Mouse (Mus musculus): ENCODE measurements around the gene Atp6v1e2. TPM values are rescaled to one million over a fixed set of nuclear protein-coding genes. Genes with fewer than 3 reads are reported as not detected.

Atp6v1e2 gene
- polyA plus RNA-seq, 1 experiment from 2014 or later, result 0.12 TPM

GRCm38 (mm10) chr17:86900564-86900963, 47.1 kb downstream of the Atp6v1e2 start:
- Histone ChIP-seq H3K27me3 (ENCODE audit: control insufficient read depth, insufficient read depth, low read length) (no peaks in the 10 kb centered on the region), H3K4me2 (replicated peaks; ENCODE audit: low read depth) (no peak overlapping the region), H3K9me3 (ENCODE audit: control insufficient read depth, low read length) (no peaks in the 10 kb centered on the region), H3K36me3 (ENCODE audit: control insufficient read depth, insufficient read depth, low read length) (no peaks in the 10 kb centered on the region), H3K9ac (ENCODE audit: low read length) (no peak overlapping the region), H3K27ac (replicated peaks) (no peak overlapping the region), H3K4me1 (replicated peaks; ENCODE audit: control insufficient read depth, insufficient read depth) (peaks cover 2% of the 10 kb centered on the region; the same call in 1 of the 2 replicates), H3K4me3 (ENCODE audit: low read depth, low read length) (no peak overlapping the region)
- no peak for ATAC-seq (ENCODE audit: low FRiP score, low TSS enrichment)
- DNase-seq (ENCODE audit: low spot score), result no peak
- WGBS, result 68% methylated on average over 5 of the region's 5 CpGs
- TF ChIP-seq CTCF (IDR thresholded peaks at IDR 0.05; ENCODE audit: low read depth) (no peak), EP300 (optimal IDR thresholded peaks at IDR 0.05) (no peak)

- Histone ChIP-seq H3K27ac (replicated peaks) (no peak overlapping the region), H3K4me2 (replicated peaks; ENCODE audit: low read depth) (no peak overlapping the region), H3K9ac (ENCODE audit: low read length) (no peak overlapping the region), H3K4me3 (ENCODE audit: low read depth, low read length) (no peak overlapping the region), H3K27me3 (ENCODE audit: control insufficient read depth, insufficient read depth, low read length) (no peaks in the 10 kb centered on the region), H3K4me1 (replicated peaks; ENCODE audit: control insufficient read depth, insufficient read depth) (no peaks in the 10 kb centered on the region; the same call in 1 of the 2 replicates), H3K36me3 (ENCODE audit: control insufficient read depth, insufficient read depth, low read length) (no peaks in the 10 kb centered on the region), H3K9me3 (ENCODE audit: control insufficient read depth, low read length) (no peaks in the 10 kb centered on the region)
- TF ChIP-seq EP300 (optimal IDR thresholded peaks at IDR 0.05) (no peak), CTCF (IDR thresholded peaks at IDR 0.05; ENCODE audit: low read depth) (no peak)
- no peak for DNase-seq (ENCODE audit: low spot score)
- no peak for ATAC-seq (ENCODE audit: low FRiP score, low TSS enrichment)
- 75% methylated on average over 5 of the region's 5 CpGs for WGBS
Measured at GRCm38 (mm10) chr17:86899821-86900220, 47.9 kb downstream of the Atp6v1e2 start.

- no peaks in the 10 kb centered on the region for H3K36me3 ChIP-seq (ENCODE audit: control insufficient read depth, insufficient read depth, low read length)
- H3K4me1 ChIP-seq (replicated peaks; ENCODE audit: control insufficient read depth, insufficient read depth), result no peaks in the 10 kb centered on the region; the same call in 1 of the 2 replicates
- H3K4me3 ChIP-seq (ENCODE audit: low read depth, low read length), result no peak overlapping the region
- no peak overlapping the region for H3K9ac ChIP-seq (ENCODE audit: low read length)
- DNase-seq (ENCODE audit: low spot score) (no peak), ATAC-seq (ENCODE audit: low FRiP score, low TSS enrichment) (no peak)
- WGBS, result 93% methylated on average over 6 of the region's 6 CpGs
- H3K27ac ChIP-seq (replicated peaks), result no peak overlapping the region
- H3K9me3 ChIP-seq (ENCODE audit: control insufficient read depth, low read length), result no peaks in the 10 kb centered on the region
- no peak for TF ChIP-seq EP300 (optimal IDR thresholded peaks at IDR 0.05)
- TF ChIP-seq CTCF (IDR thresholded peaks at IDR 0.05; ENCODE audit: low read depth), result no peak
- no peak overlapping the region for H3K4me2 ChIP-seq (replicated peaks; ENCODE audit: low read depth)
- no peaks in the 10 kb centered on the region for H3K27me3 ChIP-seq (ENCODE audit: control insufficient read depth, insufficient read depth, low read length)
Measured at GRCm38 (mm10) chr17:86897486-86898165, 50.1 kb downstream of the Atp6v1e2 start.

- Histone ChIP-seq H3K27ac (replicated peaks) (no peak overlapping the region), H3K27me3 (ENCODE audit: control insufficient read depth, insufficient read depth, low read length) (no peaks in the 10 kb centered on the region), H3K9ac (ENCODE audit: low read length) (no peak overlapping the region), H3K4me1 (replicated peaks; ENCODE audit: control insufficient read depth, insufficient read depth) (no peaks in the 10 kb centered on the region; the same call in 1 of the 2 replicates), H3K36me3 (ENCODE audit: control insufficient read depth, insufficient read depth, low read length) (no peaks in the 10 kb centered on the region), H3K4me2 (replicated peaks; ENCODE audit: low read depth) (no peak overlapping the region), H3K9me3 (ENCODE audit: control insufficient read depth, low read length) (no peaks in the 10 kb centered on the region), H3K4me3 (ENCODE audit: low read depth, low read length) (no peak overlapping the region)
- ATAC-seq (ENCODE audit: low FRiP score, low TSS enrichment), result no peak
- DNase-seq (ENCODE audit: low spot score), result no peak
- TF ChIP-seq CTCF (IDR thresholded peaks at IDR 0.05; ENCODE audit: low read depth) (no peak), EP300 (optimal IDR thresholded peaks at IDR 0.05) (no peak)
- 76% methylated on average over 4 of the region's 4 CpGs for WGBS
Measured at GRCm38 (mm10) chr17:86895191-86895590, 52.5 kb downstream of the Atp6v1e2 start.

Other genes with a start within 250 kb of the Atp6v1e2 start
- gene Epas1, start 194.2 kb downstream of the Atp6v1e2 start, polyA plus RNA-seq (2015; fragmentation: Nextera tagmentation; extraction: Ambion mirVana), result 4.7 and 5.5 TPM in 2 replicates
- not detected in 2 replicates for gene Tmem247, start 30.5 kb downstream of the Atp6v1e2 start, polyA plus RNA-seq (2015; fragmentation: Nextera tagmentation; extraction: Ambion mirVana)
- 5.6 and 6.2 TPM in 2 replicates for gene Rhoq, start 15.2 kb upstream of the Atp6v1e2 start, polyA plus RNA-seq (2015; fragmentation: Nextera tagmentation; extraction: Ambion mirVana)
- gene Pigf, start 77.5 kb upstream of the Atp6v1e2 start, polyA plus RNA-seq (2015; fragmentation: Nextera tagmentation; extraction: Ambion mirVana), result 49.4 and 50.2 TPM in 2 replicates
- gene Cript, start 77.7 kb upstream of the Atp6v1e2 start, polyA plus RNA-seq (2015; fragmentation: Nextera tagmentation; extraction: Ambion mirVana), result 138 and 140 TPM in 2 replicates
- gene Socs5, start 159.8 kb upstream of the Atp6v1e2 start, polyA plus RNA-seq (2015; fragmentation: Nextera tagmentation; extraction: Ambion mirVana), result 4.8 and 4.9 TPM in 2 replicates